In genomic region chr4:138304340-138305104, GRCm38 (mm10) we compare ENCODE assay signal across 8 mouse cellular contexts. TPM values are rescaled to one million over a fixed set of nuclear protein-coding genes. Genes with fewer than 3 reads are reported as not detected.
DNase-seq lines count a peak whose midpoint lies in the region; ATAC-seq lines count a peak whose summit lies in the region.

Ddost (plus strand) TSS chr4:138304730.

- peak; percentile 99 for DNase-seq in adrenal gland, adult (ENCODE audit: inconsistent age in 2 of 2, low spot score in 1 of 2)
- DNase-seq in embryo, embryonic 10.5 days (ENCODE audit: low spot score), result peak; percentile 99
- peak; percentile 99 for DNase-seq in gastrocnemius, postnatal 14 days
- peak; percentile 99 to 100 for DNase-seq in left cerebral cortex, postnatal 10 days (ENCODE audit: extremely low spot score in 1 of 2, low spot score in 2 of 2)
- DNase-seq in right cerebral cortex, postnatal 25 days, result peak; percentile 98
- DNase-seq in urinary bladder, postnatal 4 days (ENCODE audit: low spot score in 2 of 2), result peak; percentile 97 to 98

- intact Hi-C loops in gastrocnemius, postnatal 14 days (cut with DNase I; ENCODE audit: low total_unique reads), result no loop called here
- intact Hi-C loops in left cerebral cortex, postnatal 10 days (cut with DNase I), result no loop called here

- ATAC-seq in inflammation-experienced regulatory T-cells, adult 6 months, result peak; percentile 99
- peak; percentile 92 for ATAC-seq in megakaryocyte-erythroid progenitor cell, adult 5-6 weeks (replicated peaks; ENCODE audit: low FRiP score, low TSS enrichment, poor library complexity, severe bottlenecking)

RNA-seq across cellular contexts. Expression of gene Ddost, which starts in this region (rescaled TPM):
- total RNA-seq in gastrocnemius, postnatal 14 days (2021), result 10 to 100 TPM; 51.0 to 59.3 TPM
- polyA plus RNA-seq in inflammation-experienced regulatory T-cells, adult 6 months (2017; shearing (Covaris generic)), result 100 to 1,000 TPM; 101 to 118 (median 104) TPM
- total RNA-seq in left cerebral cortex, postnatal 10 days (2021), result 100 to 1,000 TPM; 112 to 114 TPM
- total RNA-seq in megakaryocyte-erythroid progenitor cell, adult 5-6 weeks (2014; fragmentation: Nextera tagmentation), result 113 and 127 TPM in 2 replicates
- total RNA-seq in megakaryocyte-erythroid progenitor cell, adult 5-6 weeks (2017), result 84.1 and 122 TPM in 2 replicates

Comparison
In these comparisons a context has a peak if more than half of its experiments do, and no peak if none do; other contexts are left out.
1. Peak in every context shown above with its lines: DNase-seq and ATAC-seq.